Mouse (Mus musculus): ENCODE results near the gene Krt15. TPM values are rescaled to one million over a fixed set of nuclear protein-coding genes. Genes with fewer than 3 reads are reported as not detected.

Krt15 gene
- total and polyA plus RNA-seq, 3 experiments: 0.21 TPM; not detected in 2

DNA sequence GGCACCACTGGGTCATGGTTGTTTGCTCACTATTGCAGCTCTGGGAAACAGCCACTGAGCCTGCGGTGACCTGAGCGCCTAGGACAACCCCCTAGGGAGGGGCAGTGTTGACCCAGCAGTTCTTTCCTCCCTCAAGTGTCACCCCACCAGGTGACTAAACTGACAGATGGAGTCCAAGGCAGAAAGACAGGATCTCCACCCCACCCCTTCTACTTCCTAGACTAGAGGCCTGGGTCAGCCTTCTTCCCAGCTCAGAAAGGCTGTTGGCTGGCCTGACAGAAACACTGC lies 22.0 kb downstream of the Krt15 start:
- DNase-seq (ENCODE audit: extremely low read depth): no peak
- Histone ChIP-seq H3K27ac (ENCODE audit: insufficient read depth, low read depth) (no peak overlapping the region), H3K4me3 (replicated peaks in 1 of 3; ENCODE audit: low read depth in 2 of 3, low read length in 2 of 3, poor library complexity in 1 of 3) (no peak overlapping the region), H3K9me3 (replicated peaks; ENCODE audit: low read length) (no peaks in the 10 kb centered on the region), H3K27me3 (replicated peaks) (peaks cover 99% of the 10 kb centered on the region), H3K79me2 (replicated peaks; ENCODE audit: control insufficient read depth, extremely low read depth, insufficient read depth, poor library complexity, severe bottlenecking) (no peaks in the 10 kb centered on the region), H3K4me2 (ENCODE audit: insufficient read depth, low read depth, poor library complexity, severe bottlenecking) (no peak overlapping the region), H3K36me3 (replicated peaks in 1 of 2; ENCODE audit: control insufficient read depth in 1 of 2, insufficient read depth in 1 of 2, low read length in 1 of 2) (no peaks in the 10 kb centered on the region), H3K9ac (ENCODE audit: insufficient read depth, low read depth) (no peak overlapping the region), H3K4me1 (ENCODE audit: control insufficient read depth in 1 of 2, insufficient read depth in 2 of 2) (no peaks in the 10 kb centered on the region)
- TF ChIP-seq EP300 (IDR thresholded peaks at IDR 0.05; ENCODE audit: low read length) (no peak), NELFE (IDR thresholded peaks at IDR 0.05; ENCODE audit: low read depth, low read length) (no peak), MAZ (IDR thresholded peaks at IDR 0.05; ENCODE audit: low read depth, low read length) (no peak), POLR2A (IDR thresholded peaks at IDR 0.05; ENCODE audit: low read depth, low read length) (no peak), GABPA (IDR thresholded peaks at IDR 0.05; ENCODE audit: insufficient replicate concordance, low read depth, low read length) (no peak), USF2 (conservative IDR thresholded peaks at IDR 0.05; ENCODE audit: low read depth, low read length) (no peak), TBP (conservative IDR thresholded peaks at IDR 0.05; ENCODE audit: low read depth, low read length) (no peak), ZC3H11A (IDR thresholded peaks at IDR 0.05; ENCODE audit: low read depth, low read length) (no peak)
- dilution Hi-C loops (cut with MboI; ENCODE audit: extremely low pct_ligation_motif_present, extremely low pct_unique_long_range_greater_than_20kb, low sequenced_read_pairs) (no loop called here), in situ Hi-C loops (cut with MboI; ENCODE audit: low pct_ligation_motif_present, low pct_unique_long_range_greater_than_20kb, low sequenced_read_pairs) (no loop called here)

DNA sequence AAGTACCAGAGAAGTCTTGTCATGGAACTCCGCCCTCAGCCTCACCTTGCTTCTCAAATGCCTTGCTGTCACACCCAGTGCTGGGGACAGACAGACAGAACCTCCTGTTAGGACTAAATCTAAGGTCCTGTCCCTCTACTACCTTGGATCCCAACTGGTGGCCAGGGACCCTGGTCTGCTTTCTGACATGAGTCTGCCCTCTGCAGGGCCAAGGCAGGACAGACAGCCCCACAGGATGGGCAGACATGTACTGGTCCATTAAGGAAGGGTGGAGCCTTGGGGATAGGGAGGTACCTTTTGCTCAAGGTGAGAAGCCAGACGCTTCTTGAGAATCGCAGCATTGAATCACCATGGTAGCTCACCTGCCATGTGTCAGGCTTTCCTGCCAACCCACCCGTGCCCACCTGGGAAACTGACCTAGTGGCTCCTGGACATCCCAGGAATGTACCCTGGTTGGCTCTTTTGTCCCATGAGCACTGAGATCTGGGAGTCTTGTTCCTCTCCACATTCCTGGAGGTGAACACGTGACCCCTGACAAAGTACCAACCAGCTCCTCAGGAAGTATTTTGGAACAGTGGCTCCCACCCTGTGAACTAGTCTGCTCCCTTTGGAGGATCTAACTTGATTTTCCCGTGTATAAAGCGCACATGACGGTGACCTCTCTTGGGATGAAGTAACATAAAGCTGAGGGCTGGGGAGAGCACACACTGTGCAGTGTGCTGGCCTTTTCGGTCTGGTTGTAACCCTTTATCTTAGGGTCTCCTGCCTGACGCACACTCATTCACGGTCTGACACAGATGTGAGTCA lies 22.6 kb downstream of the Krt15 start:
- Histone ChIP-seq H3K36me3 (replicated peaks in 1 of 2; ENCODE audit: control insufficient read depth in 1 of 2, insufficient read depth in 1 of 2, low read length in 1 of 2) (no peaks in the 10 kb centered on the region), H3K79me2 (replicated peaks; ENCODE audit: control insufficient read depth, extremely low read depth, insufficient read depth, poor library complexity, severe bottlenecking) (no peaks in the 10 kb centered on the region), H3K9me3 (replicated peaks; ENCODE audit: low read length) (no peaks in the 10 kb centered on the region), H3K4me3 (replicated peaks in 1 of 3; ENCODE audit: low read depth in 2 of 3, low read length in 2 of 3, poor library complexity in 1 of 3) (no peak overlapping the region), H3K4me1 (ENCODE audit: control insufficient read depth in 1 of 2, insufficient read depth in 2 of 2) (no peaks in the 10 kb centered on the region), H3K9ac (ENCODE audit: insufficient read depth, low read depth) (no peak overlapping the region), H3K4me2 (ENCODE audit: insufficient read depth, low read depth, poor library complexity, severe bottlenecking) (no peak overlapping the region), H3K27ac (ENCODE audit: insufficient read depth, low read depth) (no peak overlapping the region), H3K27me3 (replicated peaks) (peaks cover 99% of the 10 kb centered on the region)
- DNase-seq (ENCODE audit: extremely low read depth): no peak
- dilution Hi-C loops (cut with MboI; ENCODE audit: extremely low pct_ligation_motif_present, extremely low pct_unique_long_range_greater_than_20kb, low sequenced_read_pairs) (no loop called here), in situ Hi-C loops (cut with MboI; ENCODE audit: low pct_ligation_motif_present, low pct_unique_long_range_greater_than_20kb, low sequenced_read_pairs) (no loop called here)
- TF ChIP-seq TBP (conservative IDR thresholded peaks at IDR 0.05; ENCODE audit: low read depth, low read length) (no peak), ZC3H11A (IDR thresholded peaks at IDR 0.05; ENCODE audit: low read depth, low read length) (no peak), ZNF384 (IDR thresholded peaks at IDR 0.05; ENCODE audit: low read depth, low read length) (no peak), KAT2A (IDR thresholded peaks at IDR 0.05; ENCODE audit: insufficient replicate concordance, low read length) (no peak), SIN3A (IDR thresholded peaks at IDR 0.05; ENCODE audit: low read length) (no peak)

DNA sequence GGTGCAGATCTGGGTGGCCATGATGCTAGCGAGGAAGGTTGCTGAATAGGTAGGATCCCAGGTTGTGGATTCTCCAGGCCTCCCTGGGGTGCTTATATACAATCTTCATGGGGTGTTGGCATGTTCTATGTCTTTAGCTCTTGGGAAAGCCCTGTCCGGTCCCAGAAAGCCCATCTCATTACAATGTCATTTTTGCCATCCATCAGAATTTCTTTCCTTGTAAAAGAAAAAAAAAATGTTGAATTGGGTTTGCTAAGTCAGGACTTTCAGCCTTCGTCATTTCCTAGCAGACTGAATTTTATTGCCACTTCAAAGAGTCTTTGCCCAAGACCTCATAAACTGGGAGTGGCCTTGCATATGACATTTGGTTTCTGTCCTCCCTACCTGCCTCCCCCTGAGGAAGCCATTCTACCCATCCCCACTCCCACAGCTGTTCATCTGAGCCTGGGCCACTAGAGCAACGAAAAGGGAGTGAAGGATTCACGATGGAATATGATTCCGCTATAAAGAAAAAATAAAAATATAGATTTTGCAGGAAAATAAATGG lies 30.1 kb downstream of the Krt15 start, which contains the start of gene Krt36:
Gene Krt36 (minus strand): TSS at position 51 of the 547 bp plus-strand sequence.
- H3K4me1 ChIP-seq (ENCODE audit: control insufficient read depth in 1 of 2, insufficient read depth in 2 of 2): no peaks in the 10 kb centered on the region
- no peak within 1 kb of the TSS for H3K27ac ChIP-seq (ENCODE audit: insufficient read depth, low read depth)
- no peaks in the 10 kb centered on the region for H3K79me2 ChIP-seq (replicated peaks; ENCODE audit: control insufficient read depth, extremely low read depth, insufficient read depth, poor library complexity, severe bottlenecking)
- in situ Hi-C loops (cut with MboI; ENCODE audit: low pct_ligation_motif_present, low pct_unique_long_range_greater_than_20kb, low sequenced_read_pairs): no loop called here
- H3K27me3 ChIP-seq (replicated peaks): peaks cover 99% of the 10 kb centered on the region
- H3K4me3 ChIP-seq (replicated peaks in 1 of 3; ENCODE audit: low read depth in 2 of 3, low read length in 2 of 3, poor library complexity in 1 of 3): no peak within 1 kb of the TSS
- H3K4me2 ChIP-seq (ENCODE audit: insufficient read depth, low read depth, poor library complexity, severe bottlenecking): no peak within 1 kb of the TSS
- TF ChIP-seq ZMIZ1 (IDR thresholded peaks at IDR 0.05; ENCODE audit: low read depth, low read length): no peak
- TF ChIP-seq NRF1 (IDR thresholded peaks at IDR 0.05; ENCODE audit: low read depth, low read length): no peak
- no peak for TF ChIP-seq CHD1 (IDR thresholded peaks at IDR 0.05; ENCODE audit: low read depth, low read length)
- no peak for TF ChIP-seq PAX5 (IDR thresholded peaks at IDR 0.05; ENCODE audit: low read length)
- TF ChIP-seq RAD21 (IDR thresholded peaks at IDR 0.05; ENCODE audit: low read depth, low read length): no peak
- no peak for TF ChIP-seq POLR2A (IDR thresholded peaks at IDR 0.05; ENCODE audit: low read depth, low read length)
- H3K9me3 ChIP-seq (replicated peaks; ENCODE audit: low read length): no peaks in the 10 kb centered on the region
- no peak for DNase-seq (ENCODE audit: extremely low read depth)
- H3K9ac ChIP-seq (ENCODE audit: insufficient read depth, low read depth): no peak within 1 kb of the TSS
- no peaks in the 10 kb centered on the region for H3K36me3 ChIP-seq (replicated peaks in 1 of 2; ENCODE audit: control insufficient read depth in 1 of 2, insufficient read depth in 1 of 2, low read length in 1 of 2)
- dilution Hi-C loops (cut with MboI; ENCODE audit: extremely low pct_ligation_motif_present, extremely low pct_unique_long_range_greater_than_20kb, low sequenced_read_pairs): no loop called here
